ENCODE assay signal across 25 mouse cellular contexts in genomic region chr4:134359649-134360048, GRCm38 (mm10). TPM values are rescaled to one million over a fixed set of nuclear protein-coding genes. Genes with fewer than 3 reads are reported as not detected.
A peak's percentile ranks its signal among the peaks of the same experiment; 100 is the strongest.
DNase-seq lines count a peak whose midpoint lies in the region; ATAC-seq and TF ChIP-seq lines count a peak whose summit lies in the region.
"Had no signal": no experiment of that assay in that cellular context is flagged by ENCODE, and none has a peak within 500 bp of the region (broad histone marks: within the 10 kb centered on the region; RNA-seq: fewer than 3 reads in every experiment).

No protein-coding gene starts in this region.

- TF ChIP-seq CTCF in gastrocnemius, adult 2 months (IDR thresholded peaks at IDR 0.05) = no peak
- no peak for TF ChIP-seq CTCF in lung, postnatal 0 days (IDR thresholded peaks at IDR 0.05)

- 70% methylated on average over 6 of the region's 6 CpGs for WGBS in lung, postnatal 0 days

- no peak for ATAC-seq in lung, postnatal 0 days
- ATAC-seq: activated CD4-positive, CD25-positive, alpha-beta regulatory T cell, adult 4 months; CD4-positive, CD25-positive, alpha-beta regulatory T cell, adult 4 months; forebrain, embryonic 13.5 days; Patski had no signal

- peak; percentile 4 for DNase-seq in gastrocnemius, adult 2 months
- no peak for DNase-seq in gastrocnemius, adult 18-20 months (ENCODE audit: low spot score)
- peak; percentile 57 for DNase-seq in lung, postnatal 0 days (ENCODE audit: low spot score)
- DNase-seq in lung, postnatal 4 days = no peak
- DNase-seq in urinary bladder, postnatal 36 days (ENCODE audit: low spot score in 2 of 2) = peak; percentile 33 to 51
- DNase-seq in urinary bladder, postnatal 25 days (ENCODE audit: low spot score) = no peak
- no peak for DNase-seq in retina, postnatal 1 day
- DNase-seq: adrenal gland, adult 8-10 months; adrenal gland, postnatal 14 days; adrenal gland, postnatal 36 days; B cell, adult 2 months; cerebellum, adult 11-12 months; cerebellum, adult 2 months; cerebellum, adult 9-10 months; cerebellum, postnatal 10 days; cerebellum, postnatal 25 days had no signal

- no peaks in the 10 kb centered on the region for H3K27me3 ChIP-seq in lung, postnatal 0 days (replicated peaks; ENCODE audit: insufficient read depth, low read length)
- H3K27me3 ChIP-seq: CH12.LX, Patski had no signal

- H3K4me1 ChIP-seq in lung, postnatal 0 days (ENCODE audit: insufficient read depth, low read depth, low read length) = peaks cover 9% of the 10 kb centered on the region; the same call in 1 of the 2 replicates

- 0 out of 2 replicates have a peak, but pooled peaks have one; percentile 12 for TF ChIP-seq EP300 in lung, postnatal 0 days (IDR thresholded peaks at IDR 0.05)

- no peaks in the 10 kb centered on the region for H3K9me3 ChIP-seq in lung, postnatal 0 days (ENCODE audit: low read length)
- H3K9me3 ChIP-seq: embryonic facial prominence, embryonic 10.5 days; embryonic facial prominence, embryonic 12.5 days; forebrain, embryonic 13.5 days; G1E had no signal

- intact Hi-C loops in gastrocnemius, adult 2 months (cut with DNase I) = loop anchor here (5.0 kb wide), 1 partner anchor 67 kb away; no protein-coding TSS in a partner anchor

- H3K4me3 ChIP-seq in gastrocnemius, adult 2 months = no peak overlapping the region
- no peak overlapping the region for H3K4me3 ChIP-seq in lung, postnatal 0 days (ENCODE audit: low read depth, low read length)
- H3K4me3 ChIP-seq: embryonic facial prominence, embryonic 10.5 days; embryonic facial prominence, embryonic 12.5 days; forebrain, embryonic 13.5 days had no signal

- no peaks in the 10 kb centered on the region for H3K36me3 ChIP-seq in lung, postnatal 0 days (ENCODE audit: insufficient read depth, low read length)
- H3K36me3 ChIP-seq: embryonic facial prominence, embryonic 10.5 days; embryonic facial prominence, embryonic 12.5 days had no signal

- H3K27ac ChIP-seq in gastrocnemius, adult 2 months = no peak overlapping the region
- no peak overlapping the region for H3K27ac ChIP-seq in lung, postnatal 0 days (ENCODE audit: low read length)
- H3K27ac ChIP-seq: embryonic facial prominence, embryonic 10.5 days; embryonic facial prominence, embryonic 12.5 days; forebrain, embryonic 13.5 days had no signal

- no peak overlapping the region for H3K4me2 ChIP-seq in lung, postnatal 0 days (replicated peaks; ENCODE audit: low read depth, low read length)
- H3K4me2 ChIP-seq: embryonic facial prominence, embryonic 12.5 days; forebrain, embryonic 13.5 days had no signal

- H3K9ac ChIP-seq in lung, postnatal 0 days (replicated peaks; ENCODE audit: low read depth) = no peak overlapping the region
- H3K9ac ChIP-seq: embryonic facial prominence, embryonic 12.5 days; forebrain, embryonic 13.5 days had no signal

RNA-seq across cellular contexts. Expression of gene Slc30a2, which starts 16.7 kb away (rescaled TPM):
- total RNA-seq in gastrocnemius, adult 2 months (2021) = 10 to 100 TPM in 1 of 2 experiments, 1 to 10 TPM in 1; 4.4 to 25.8 TPM
- 10 to 100 TPM in 1 of 2 experiments, 1 to 10 TPM in 1; 5.4 to 12.7 TPM for total RNA-seq in gastrocnemius, adult 18-20 months (2021)
- polyA plus RNA-seq in lung, postnatal 0 days (2015; fragmentation: Nextera tagmentation; extraction: Ambion mirVana) = 0.79 and 1.1 TPM in 2 replicates
- polyA plus RNA-seq: forebrain, embryonic 11.5 days; forebrain, embryonic 13.5 days; Patski had no signal

RNA-seq across cellular contexts. Expression of gene Extl1, which starts 24.0 kb away (rescaled TPM):
- 10 to 100 TPM; 25.1 to 27.8 TPM for total RNA-seq in gastrocnemius, adult 2 months (2021)
- total RNA-seq in gastrocnemius, adult 18-20 months (2021) = 10 to 100 TPM; 25.5 to 31.9 TPM
- polyA plus RNA-seq in lung, postnatal 0 days (2015; fragmentation: Nextera tagmentation; extraction: Ambion mirVana) = 0.82 and 1.3 TPM in 2 replicates
- polyA plus RNA-seq: G1E had no signal

RNA-seq across cellular contexts. Expression of gene Pafah2, which starts 36.5 kb away (rescaled TPM):
- total RNA-seq in gastrocnemius, adult 2 months (2021) = 1 to 10 TPM; 2.6 to 4.0 TPM
- 1 to 10 TPM; 2.5 to 2.6 TPM for total RNA-seq in gastrocnemius, adult 18-20 months (2021)
- 14.1 and 16.2 TPM in 2 replicates for polyA plus RNA-seq in lung, postnatal 0 days (2015; fragmentation: Nextera tagmentation; extraction: Ambion mirVana)

RNA-seq across cellular contexts. Expression of gene Trim63, which starts 44.7 kb away (rescaled TPM):
- total RNA-seq in gastrocnemius, adult 2 months (2021) = 100 to 1,000 TPM; 250 to 325 TPM
- total RNA-seq in gastrocnemius, adult 18-20 months (2021) = 100 to 1,000 TPM; 322 to 461 TPM
- 0.75 and 1.3 TPM in 2 replicates for polyA plus RNA-seq in lung, postnatal 0 days (2015; fragmentation: Nextera tagmentation; extraction: Ambion mirVana)
- total RNA-seq: adrenal gland, adult 8-10 months; adrenal gland, postnatal 14 days; adrenal gland, postnatal 36 days; G1E had no signal
- polyA plus RNA-seq: activated CD4-positive, CD25-positive, alpha-beta regulatory T cell, adult 4 months; CD4-positive, CD25-positive, alpha-beta regulatory T cell, adult 4 months; forebrain, embryonic 13.5 days; G1E had no signal

Comparison
In these comparisons a context has a peak if more than half of its experiments do, and no peak if none do; other contexts are left out.
1. DNase-seq: peak in gastrocnemius, adult 2 months (single experiment), lung, postnatal 0 days (single experiment) and urinary bladder, postnatal 36 days (2 of 2); none in gastrocnemius, adult 18-20 months (single experiment), lung, postnatal 4 days (0 of 2), urinary bladder, postnatal 25 days (single experiment) and retina, postnatal 1 day (single experiment).